Mouse (Mus musculus) cerebral cortex, adult 2 months (tissue): ENCODE data around the gene Crtc3.

Experiments
- WGBS: fragments of 180-500 bp; shearing (Covaris S2); methylation state at CpG from one replicate; pipeline ENCODE4 v1.1.7; 2018; 5-methylcytosine and 5-hydroxymethylcytosine counted together

The Crtc3 gene

DNA sequence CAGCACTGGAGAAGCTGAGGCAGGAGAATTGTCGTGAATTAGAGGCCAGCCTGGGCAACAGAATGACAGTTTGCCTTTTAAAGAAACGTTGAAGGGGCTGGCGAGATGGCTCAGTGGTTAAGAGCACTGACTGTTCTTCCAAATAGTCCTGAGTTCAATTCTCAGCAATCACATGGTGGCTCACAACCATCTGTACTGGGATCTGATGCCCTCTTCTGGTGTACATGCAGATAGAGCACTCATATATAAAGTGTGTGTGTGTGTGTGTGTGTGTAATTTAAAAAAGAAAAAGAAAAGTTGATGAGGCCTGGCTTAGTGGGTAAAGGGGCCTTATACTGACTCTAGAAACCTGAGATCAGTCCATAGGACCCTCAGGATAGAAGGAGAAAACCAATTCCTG is 133.5 kb downstream of the Crtc3 start:
- WGBS = 50% methylated on average over 3 of the region's 3 CpGs

DNA sequence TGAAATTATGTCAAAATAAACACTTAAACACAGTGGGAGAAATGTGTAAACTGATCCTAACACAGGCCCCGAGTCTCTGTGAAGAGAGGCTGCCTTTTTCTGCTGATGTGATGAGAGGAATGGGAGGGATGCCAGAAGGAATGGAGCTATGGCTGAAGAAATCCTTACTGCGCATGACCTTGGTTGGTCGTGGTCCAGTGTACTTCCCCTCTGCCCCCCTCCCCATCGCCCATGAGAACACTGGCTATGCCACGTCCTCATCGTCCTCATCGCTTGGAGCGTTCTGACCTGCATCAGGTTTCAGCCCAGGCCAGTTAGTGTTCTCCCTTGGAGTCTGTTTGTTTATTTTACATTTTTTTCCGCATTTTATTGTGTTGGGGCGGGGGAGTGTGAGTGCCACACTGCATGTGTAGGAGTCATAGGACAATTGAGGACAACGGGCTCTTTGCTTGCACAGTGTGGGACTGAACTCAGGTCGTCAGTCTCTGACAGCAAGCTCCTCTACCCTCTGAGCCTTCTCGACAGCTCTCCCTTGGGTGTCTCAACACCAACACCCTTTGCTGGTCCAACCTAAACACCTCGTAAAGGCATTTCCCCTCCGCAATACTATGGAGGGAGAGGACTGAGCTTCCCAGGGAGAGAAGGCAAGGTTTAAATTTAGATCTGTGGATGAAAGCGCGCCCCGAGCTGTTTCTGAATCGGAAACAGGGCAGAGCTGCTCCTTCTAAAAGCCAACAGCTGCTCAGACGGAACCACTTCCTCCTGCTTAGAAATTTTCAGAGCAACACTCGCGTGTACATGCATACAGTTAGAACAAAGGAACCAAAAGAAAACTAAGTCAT is 134.3 kb downstream of the Crtc3 start:
- 46% methylated on average over 22 of the region's 22 CpGs for WGBS

DNA sequence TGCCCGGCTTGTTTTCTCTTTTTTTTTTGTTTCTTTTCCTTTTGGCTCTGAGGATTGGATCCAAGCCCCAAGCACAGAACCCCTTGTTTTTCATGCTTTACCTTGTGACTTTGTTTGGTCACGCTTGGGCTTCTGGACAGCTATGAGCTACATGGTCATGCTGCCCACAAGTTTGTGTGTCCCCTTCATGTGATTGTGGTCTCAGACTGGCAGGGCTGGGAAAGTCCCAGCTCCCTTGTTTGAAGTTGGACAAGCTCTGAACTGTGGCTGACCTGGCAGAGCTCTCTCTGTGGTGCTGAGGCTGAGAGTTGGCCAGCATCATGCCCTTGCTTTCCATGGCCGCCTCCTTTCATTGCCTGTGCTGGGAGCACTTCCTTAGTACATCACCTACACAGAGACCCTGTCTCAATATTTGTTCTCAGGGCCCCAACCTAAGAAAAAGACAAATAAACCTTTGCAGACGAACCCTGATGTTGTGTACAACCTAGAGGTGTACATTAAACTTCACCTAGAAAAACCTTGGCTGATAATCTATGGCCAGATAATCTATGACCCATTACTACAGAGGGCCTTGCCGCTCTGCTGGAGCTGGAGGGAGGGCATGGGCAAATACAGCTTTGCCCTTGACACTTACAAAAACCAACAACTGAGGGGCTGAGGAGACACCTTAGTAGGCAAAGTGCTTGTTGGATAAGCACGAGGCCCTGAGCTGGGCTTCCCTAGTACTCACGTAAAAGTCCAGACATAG is 140.0 kb downstream of the Crtc3 start:
- 87% methylated on average over 7 of the region's 7 CpGs for WGBS

DNA sequence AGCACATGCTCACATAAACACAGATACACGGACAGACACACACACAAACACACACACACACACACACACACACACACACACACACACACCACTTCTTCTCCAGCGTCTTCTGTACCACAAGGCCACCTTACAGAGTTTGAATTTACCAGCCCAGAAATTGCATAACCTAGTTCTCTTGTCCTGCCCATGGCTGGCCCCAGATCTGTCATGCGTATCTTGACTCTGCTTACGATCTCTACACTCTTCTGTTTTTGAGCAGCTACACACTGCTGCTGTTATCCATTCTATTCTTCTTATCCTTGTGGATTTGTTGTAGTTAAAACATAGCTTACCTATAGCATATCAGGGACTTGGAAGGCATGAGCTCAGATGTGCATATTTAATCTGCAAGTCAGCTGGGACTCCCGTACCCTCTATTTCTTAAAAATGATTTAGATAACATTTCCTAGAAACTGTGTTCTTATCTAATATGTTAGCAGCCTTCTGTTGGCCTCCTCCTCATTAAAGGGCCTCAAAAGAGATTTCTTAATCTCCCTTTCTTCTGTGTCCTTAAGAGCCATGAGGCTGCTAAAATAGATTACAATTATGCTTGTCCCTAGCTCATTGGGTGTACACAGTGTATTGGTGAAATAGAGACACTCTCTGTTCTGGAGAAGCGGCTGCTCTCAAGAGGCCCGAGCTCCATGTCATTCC is 146.4 kb downstream of the Crtc3 start:
- 86% methylated on average over 7 of the region's 7 CpGs for WGBS

DNA sequence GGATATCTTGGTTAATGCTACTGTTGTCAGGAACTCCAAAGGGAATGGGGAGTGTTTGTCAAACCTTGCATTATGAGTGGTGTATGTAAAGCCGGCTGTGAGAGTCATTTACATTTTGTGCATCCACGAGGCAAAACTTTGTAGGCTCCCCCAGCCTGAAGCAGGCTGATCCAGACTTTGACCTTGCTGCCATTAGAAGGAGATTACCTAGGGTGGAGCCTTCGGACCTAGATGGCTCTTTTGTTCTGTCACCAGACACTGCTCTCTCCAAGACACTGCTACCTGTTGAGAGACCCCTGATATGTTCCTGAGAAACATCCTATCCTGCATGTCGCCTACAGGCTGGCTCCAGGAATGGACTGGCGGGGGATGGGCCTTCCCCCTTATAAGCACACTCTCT is 149.1 kb downstream of the Crtc3 start:
- WGBS = 71% methylated on average over 5 of the region's 5 CpGs
